Mouse (Mus musculus) C2C12 (cell line): Measurements from ENCODE around the gene Cluh.

Source experiments
- CEBPB ChIP-seq: IDR thresholded peaks from one replicate; pipeline ENCODE4 v1.6.1; 2011; ENCODE audit warnings: low read depth, mild to moderate bottlenecking, control low read depth, moderate library complexity
- CTCF ChIP-seq: IDR thresholded peaks from one replicate; pipeline ENCODE4 v1.5.1; 2011; ENCODE audit not compliant: control insufficient read depth, insufficient read depth, insufficient read length
- MAX ChIP-seq: IDR thresholded peaks from one replicate; pipeline ENCODE4 v1.6.1; 2011; ENCODE audit warnings: mild to moderate bottlenecking, control low read depth
- MYOD1 ChIP-seq: IDR thresholded peaks from one replicate; pipeline ENCODE4 v1.6.1; 2011; ENCODE audit warnings: low read depth; ENCODE audit not compliant: control insufficient read depth, insufficient read length
- MYOG ChIP-seq: IDR thresholded peaks from one replicate; pipeline ENCODE4 v1.6.1; 2011; ENCODE audit not compliant: control insufficient read depth, insufficient read length; ENCODE audit errors: extremely low read depth
- USF1 ChIP-seq: IDR thresholded peaks from one replicate; pipeline ENCODE4 v1.6.1; 2011; ENCODE audit warnings: low read depth, mild to moderate bottlenecking, control low read depth, moderate library complexity

- TF ChIP-seq CTCF (no peak), MYOG (no peak), MAX (no peak), CEBPB (no peak), MYOD1 (no peak), USF1 (no peak)
Measured at GRCm38 (mm10) chr11:74621974-74622669, 27.2 kb upstream of the Cluh start.
